Mouse (Mus musculus) frontal cortex, postnatal 10 days (tissue): ENCODE measurements around the gene Doc2g.
"Not testable (repeated sequence)": the region's sequence is repeated elsewhere in the genome, so short reads cannot be mapped to it uniquely, and the experiment has no call there.

Experiments
- DNase-seq, 2 experiments: peaks; one replicate each; pipeline ENCODE4 v3.0.0; 2022; ENCODE audit warnings: low spot score in 2 of 2, mixed read lengths in 1 of 2

The Doc2g gene

GRCm38 (mm10) chr19:4015635-4016034, 12.5 kb downstream of the Doc2g start:
- no peak for DNase-seq

GRCm38 (mm10) chr19:4017921-4018587, 14.9 kb downstream of the Doc2g start:
- no peak for DNase-seq

GRCm38 (mm10) chr19:4018743-4019583, 15.8 kb downstream of the Doc2g start:
- DNase-seq, result peak in 1 of 2 experiments; percentile 76

GRCm38 (mm10) chr19:4023185-4023584, 20.1 kb downstream of the Doc2g start:
- no peak for DNase-seq

GRCm38 (mm10) chr19:4027576-4027975, 24.5 kb downstream of the Doc2g start:
- no peak for DNase-seq

- no peak for DNase-seq
These were observed 29.6 kb downstream of the Doc2g start for GRCm38 (mm10) chr19:4032668-4033067.

GRCm38 (mm10) chr19:4033298-4033697, 30.2 kb downstream of the Doc2g start:
- no peak for DNase-seq

- DNase-seq, result no peak
These were observed 30.6 kb downstream of the Doc2g start for GRCm38 (mm10) chr19:4033742-4034141.

- DNase-seq, result no peak
These were observed 33.4 kb downstream of the Doc2g start for GRCm38 (mm10) chr19:4036327-4037045.

GRCm38 (mm10) chr19:4037154-4037787, 34.2 kb downstream of the Doc2g start:
- DNase-seq, result not testable (repeated sequence)

GRCm38 (mm10) chr19:4037788-4038232, 34.7 kb downstream of the Doc2g start, which contains the start of gene Gstp1:
Gstp1 (minus strand) TSS chr19:4037985.
- peak; percentile 73 to 83 for DNase-seq

GRCm38 (mm10) chr19:4040941-4041340, 37.8 kb downstream of the Doc2g start:
- DNase-seq, result not testable (repeated sequence)

GRCm38 (mm10) chr19:4041500-4041899, 38.4 kb downstream of the Doc2g start:
- DNase-seq, result not testable (repeated sequence)

GRCm38 (mm10) chr19:4042124-4042523, 39.0 kb downstream of the Doc2g start:
- DNase-seq, result no peak

- not testable (repeated sequence) for DNase-seq
These were observed 41.0 kb downstream of the Doc2g start for GRCm38 (mm10) chr19:4044109-4044508.

GRCm38 (mm10) chr19:4045966-4046865, 43.1 kb downstream of the Doc2g start, which contains the start of gene Gstp2:
Gstp2 (minus strand) TSS chr19:4046023.
- peak; percentile 59 to 66 for DNase-seq

- DNase-seq, result no peak
These were observed 43.7 kb downstream of the Doc2g start for GRCm38 (mm10) chr19:4046866-4047254.

GRCm38 (mm10) chr19:4047859-4048258, 44.7 kb downstream of the Doc2g start:
- peak; percentile 29 to 58 for DNase-seq

GRCm38 (mm10) chr19:4049069-4049468, 46.0 kb downstream of the Doc2g start:
- DNase-seq, result not testable (repeated sequence)

- DNase-seq, result no peak
These were observed 47.9 kb downstream of the Doc2g start for GRCm38 (mm10) chr19:4051016-4051415.
